In genomic region chr7:97386106-97386805, GRCm38 (mm10) we compare ENCODE assay signal across 10 mouse cellular contexts. TPM values are rescaled to one million over a fixed set of nuclear protein-coding genes. Genes with fewer than 3 reads are reported as not detected.
A peak's percentile ranks its signal among the peaks of the same experiment; 100 is the strongest.
DNase-seq lines count a peak whose midpoint lies in the region; ATAC-seq and TF ChIP-seq lines count a peak whose summit lies in the region.
"Had no signal": no experiment of that assay in that cellular context is flagged by ENCODE, and none has a peak within 500 bp of the region (broad histone marks: within the 10 kb centered on the region; RNA-seq: fewer than 3 reads in every experiment).

No protein-coding gene starts in this region.

- TF ChIP-seq EP300 in stomach, postnatal 0 days (optimal IDR thresholded peaks at IDR 0.05): no peak

- no peak for ATAC-seq in hindbrain, postnatal 0 days
- peak; percentile 72 for ATAC-seq in stomach, postnatal 0 days (ENCODE audit: low FRiP score, low TSS enrichment)

- TF ChIP-seq CTCF in hindbrain, postnatal 0 days (IDR thresholded peaks at IDR 0.05; ENCODE audit: low read depth): no peak
- no peak for TF ChIP-seq CTCF in stomach, postnatal 0 days (IDR thresholded peaks at IDR 0.05; ENCODE audit: low read depth)

- peak; percentile 40 to 58 for DNase-seq in adrenal gland, postnatal 36 days
- no peak for DNase-seq in adrenal gland, postnatal 10 days
- no peak for DNase-seq in hindbrain, postnatal 0 days (ENCODE audit: low spot score)
- DNase-seq in hindbrain, embryonic 10.5 days (ENCODE audit: low spot score): no peak
- DNase-seq in thymus, postnatal 4 days: peak; percentile 12
- no peak for DNase-seq in thymus, postnatal 0 days (ENCODE audit: low spot score)
- DNase-seq in stomach, postnatal 0 days (ENCODE audit: low spot score): no peak
- no peak for DNase-seq in urinary bladder, postnatal 25 days (ENCODE audit: low spot score)

- H3K27me3 ChIP-seq in hindbrain, postnatal 0 days (ENCODE audit: insufficient read depth, low read length): no peaks in the 10 kb centered on the region
- no peaks in the 10 kb centered on the region for H3K27me3 ChIP-seq in hindbrain, embryonic 10.5 days (ENCODE audit: insufficient read depth, poor library complexity, severe bottlenecking)
- no peaks in the 10 kb centered on the region for H3K27me3 ChIP-seq in stomach, postnatal 0 days (ENCODE audit: control insufficient read depth, insufficient read depth, low read length)
- H3K27me3 ChIP-seq: heart, embryonic 13.5 days had no signal

- peak overlapping the region; percentile 75 for H3K27ac ChIP-seq in hindbrain, postnatal 0 days
- H3K27ac ChIP-seq in hindbrain, embryonic 10.5 days: no peak overlapping the region
- peak overlapping the region; percentile 65 for H3K27ac ChIP-seq in stomach, postnatal 0 days (replicated peaks)
- H3K27ac ChIP-seq: heart, embryonic 13.5 days had no signal

- WGBS in hindbrain, postnatal 0 days: 73% methylated on average over 7 of the region's 7 CpGs
- WGBS in hindbrain, embryonic 10.5 days: 93% methylated on average over 7 of the region's 7 CpGs
- 66% methylated on average over 7 of the region's 7 CpGs for WGBS in stomach, postnatal 0 days

- no peaks in the 10 kb centered on the region for H3K4me1 ChIP-seq in hindbrain, postnatal 0 days (ENCODE audit: insufficient read depth, low read length)
- no peaks in the 10 kb centered on the region for H3K4me1 ChIP-seq in hindbrain, embryonic 10.5 days (replicated peaks)
- no peaks in the 10 kb centered on the region for H3K4me1 ChIP-seq in stomach, postnatal 0 days (replicated peaks; ENCODE audit: control insufficient read depth, insufficient read depth)
- H3K4me1 ChIP-seq: heart, embryonic 13.5 days had no signal

- H3K36me3 ChIP-seq in hindbrain, postnatal 0 days (ENCODE audit: insufficient read depth, low read length): peaks cover 12% of the 10 kb centered on the region
- peaks cover 100% of the 10 kb centered on the region for H3K36me3 ChIP-seq in hindbrain, embryonic 10.5 days
- H3K36me3 ChIP-seq in stomach, postnatal 0 days (ENCODE audit: control insufficient read depth, insufficient read depth, low read length): peaks cover 12% of the 10 kb centered on the region

- no peak overlapping the region for H3K4me2 ChIP-seq in hindbrain, postnatal 0 days (ENCODE audit: low read depth, low read length)
- H3K4me2 ChIP-seq in stomach, postnatal 0 days (replicated peaks; ENCODE audit: low read depth): no peak overlapping the region
- H3K4me2 ChIP-seq: heart, embryonic 13.5 days had no signal

- H3K9ac ChIP-seq in hindbrain, postnatal 0 days (replicated peaks; ENCODE audit: low read length): no peak overlapping the region
- no peak overlapping the region for H3K9ac ChIP-seq in stomach, postnatal 0 days (ENCODE audit: low read length)
- H3K9ac ChIP-seq: heart, embryonic 13.5 days had no signal

- H3K4me3 ChIP-seq in hindbrain, postnatal 0 days (ENCODE audit: low read length): no peak overlapping the region
- no peak overlapping the region for H3K4me3 ChIP-seq in hindbrain, embryonic 10.5 days
- no peak overlapping the region for H3K4me3 ChIP-seq in stomach, postnatal 0 days (ENCODE audit: low read depth, low read length)
- H3K4me3 ChIP-seq: heart, embryonic 13.5 days had no signal

- no peaks in the 10 kb centered on the region for H3K9me3 ChIP-seq in hindbrain, postnatal 0 days (ENCODE audit: low read length)
- no peaks in the 10 kb centered on the region for H3K9me3 ChIP-seq in hindbrain, embryonic 10.5 days
- H3K9me3 ChIP-seq in stomach, postnatal 0 days (ENCODE audit: control insufficient read depth, low read length): no peaks in the 10 kb centered on the region
- H3K9me3 ChIP-seq: heart, embryonic 13.5 days had no signal

RNA-seq across cellular contexts. Expression of gene Ndufc2, which starts 13.5 kb away (rescaled TPM):
- 100 to 1,000 TPM; 306 to 313 TPM for total RNA-seq in adrenal gland, postnatal 36 days (2021)
- total RNA-seq in adrenal gland, postnatal 10 days (2021): 100 to 1,000 TPM; 603 to 657 TPM
- total RNA-seq in hindbrain, postnatal 0 days (2014; rRNA removed): 340 and 423 TPM in 2 replicates
- polyA plus RNA-seq in hindbrain, postnatal 0 days (2015; fragmentation: Nextera tagmentation; extraction: Ambion mirVana): 697 and 742 TPM in 2 replicates
- 322 and 341 TPM in 2 replicates for polyA plus RNA-seq in hindbrain, embryonic 10.5 days (2016; fragmentation: Nextera tagmentation; extraction: Ambion mirVana)
- polyA plus RNA-seq in thymus, postnatal 0 days (2015; fragmentation: Nextera tagmentation; extraction: Ambion mirVana): 485 and 514 TPM in 2 replicates
- polyA plus RNA-seq in stomach, postnatal 0 days (2015; fragmentation: Nextera tagmentation; extraction: Ambion mirVana): 415 and 439 TPM in 2 replicates

RNA-seq across cellular contexts. Expression of gene Alg8, which starts 14.8 kb away (rescaled TPM):
- 10 to 100 TPM; 14.0 to 21.1 TPM for total RNA-seq in adrenal gland, postnatal 36 days (2021)
- total RNA-seq in adrenal gland, postnatal 10 days (2021): 10 to 100 TPM; 13.2 to 13.8 TPM
- 5.2 and 6.0 TPM in 2 replicates for total RNA-seq in hindbrain, postnatal 0 days (2014; rRNA removed)
- 11.4 and 11.8 TPM in 2 replicates for polyA plus RNA-seq in hindbrain, postnatal 0 days (2015; fragmentation: Nextera tagmentation; extraction: Ambion mirVana)
- polyA plus RNA-seq in hindbrain, embryonic 10.5 days (2016; fragmentation: Nextera tagmentation; extraction: Ambion mirVana): 42.1 and 52.9 TPM in 2 replicates
- 31.7 and 35.8 TPM in 2 replicates for polyA plus RNA-seq in thymus, postnatal 0 days (2015; fragmentation: Nextera tagmentation; extraction: Ambion mirVana)
- polyA plus RNA-seq in stomach, postnatal 0 days (2015; fragmentation: Nextera tagmentation; extraction: Ambion mirVana): 14.6 and 15.3 TPM in 2 replicates

RNA-seq across cellular contexts. Expression of gene Thrsp, which starts 31.3 kb away (rescaled TPM):
- 1,000 to 10,000 TPM in 1 of 2 experiments, 100 to 1,000 TPM in 1; 749 to 1,266 TPM for total RNA-seq in adrenal gland, postnatal 36 days (2021)
- total RNA-seq in adrenal gland, postnatal 10 days (2021): 100 to 1,000 TPM; 444 to 455 TPM
- 5.2 and 6.4 TPM in 2 replicates for total RNA-seq in hindbrain, postnatal 0 days (2014; rRNA removed)
- 6.3 and 7.7 TPM in 2 replicates for polyA plus RNA-seq in hindbrain, postnatal 0 days (2015; fragmentation: Nextera tagmentation; extraction: Ambion mirVana)
- 0.37 and 0.43 TPM in 2 replicates for polyA plus RNA-seq in hindbrain, embryonic 10.5 days (2016; fragmentation: Nextera tagmentation; extraction: Ambion mirVana)
- 3.2 and 3.4 TPM in 2 replicates for polyA plus RNA-seq in thymus, postnatal 0 days (2015; fragmentation: Nextera tagmentation; extraction: Ambion mirVana)
- 1.4 and 1.5 TPM in 2 replicates for polyA plus RNA-seq in stomach, postnatal 0 days (2015; fragmentation: Nextera tagmentation; extraction: Ambion mirVana)
- total RNA-seq: common myeloid progenitor, adult 5-6 weeks had no signal

RNA-seq across cellular contexts. Expression of gene Kctd21, which starts 54.1 kb away (rescaled TPM):
- total RNA-seq in adrenal gland, postnatal 36 days (2021): 10 to 100 TPM in 1 of 2 experiments, 1 to 10 TPM in 1; 7.8 to 11.3 TPM
- 1 to 10 TPM; 4.0 to 5.4 TPM for total RNA-seq in adrenal gland, postnatal 10 days (2021)
- total RNA-seq in hindbrain, postnatal 0 days (2014; rRNA removed): 5.2 and 8.4 TPM in 2 replicates
- polyA plus RNA-seq in hindbrain, postnatal 0 days (2015; fragmentation: Nextera tagmentation; extraction: Ambion mirVana): 3.2 and 3.4 TPM in 2 replicates
- 4.5 and 4.8 TPM in 2 replicates for polyA plus RNA-seq in hindbrain, embryonic 10.5 days (2016; fragmentation: Nextera tagmentation; extraction: Ambion mirVana)
- 1.4 and 1.6 TPM in 2 replicates for polyA plus RNA-seq in thymus, postnatal 0 days (2015; fragmentation: Nextera tagmentation; extraction: Ambion mirVana)
- 2.0 TPM in 2 replicates for polyA plus RNA-seq in stomach, postnatal 0 days (2015; fragmentation: Nextera tagmentation; extraction: Ambion mirVana)

RNA-seq across cellular contexts. Expression of gene Usp35, which starts 54.4 kb away (rescaled TPM):
- total RNA-seq in adrenal gland, postnatal 36 days (2021): 1 to 10 TPM; 4.9 to 8.7 TPM
- 1 to 10 TPM; 3.6 to 7.1 TPM for total RNA-seq in adrenal gland, postnatal 10 days (2021)
- 14.2 and 14.4 TPM in 2 replicates for total RNA-seq in hindbrain, postnatal 0 days (2014; rRNA removed)
- polyA plus RNA-seq in hindbrain, postnatal 0 days (2015; fragmentation: Nextera tagmentation; extraction: Ambion mirVana): 2.4 and 3.6 TPM in 2 replicates
- polyA plus RNA-seq in hindbrain, embryonic 10.5 days (2016; fragmentation: Nextera tagmentation; extraction: Ambion mirVana): 2.3 and 2.7 TPM in 2 replicates
- polyA plus RNA-seq in thymus, postnatal 0 days (2015; fragmentation: Nextera tagmentation; extraction: Ambion mirVana): 3.1 and 4.2 TPM in 2 replicates
- polyA plus RNA-seq in stomach, postnatal 0 days (2015; fragmentation: Nextera tagmentation; extraction: Ambion mirVana): 0.53 and 0.62 TPM in 2 replicates
- total RNA-seq: common myeloid progenitor, adult 5-6 weeks had no signal

Comparison
In these comparisons a context has a peak if more than half of its experiments do, and no peak if none do; other contexts are left out.
1. DNase-seq: peak in adrenal gland, postnatal 36 days (2 of 2) and thymus, postnatal 4 days (single experiment); none in adrenal gland, postnatal 10 days (single experiment), hindbrain, postnatal 0 days (single experiment), hindbrain, embryonic 10.5 days (single experiment), thymus, postnatal 0 days (single experiment), stomach, postnatal 0 days (single experiment) and urinary bladder, postnatal 25 days (single experiment).